Mouse (Mus musculus): ENCODE results near the gene Pex16. TPM values are rescaled to one million over a fixed set of nuclear protein-coding genes. Genes with fewer than 3 reads are reported as not detected.
A peak's percentile ranks its signal among the peaks of the same experiment; 100 is the strongest.

Pex16 gene
- polyA plus RNA-seq (2016; fragmentation: Nextera tagmentation; extraction: Ambion mirVana): 22.8 and 24.2 TPM in 2 replicates

DNA sequence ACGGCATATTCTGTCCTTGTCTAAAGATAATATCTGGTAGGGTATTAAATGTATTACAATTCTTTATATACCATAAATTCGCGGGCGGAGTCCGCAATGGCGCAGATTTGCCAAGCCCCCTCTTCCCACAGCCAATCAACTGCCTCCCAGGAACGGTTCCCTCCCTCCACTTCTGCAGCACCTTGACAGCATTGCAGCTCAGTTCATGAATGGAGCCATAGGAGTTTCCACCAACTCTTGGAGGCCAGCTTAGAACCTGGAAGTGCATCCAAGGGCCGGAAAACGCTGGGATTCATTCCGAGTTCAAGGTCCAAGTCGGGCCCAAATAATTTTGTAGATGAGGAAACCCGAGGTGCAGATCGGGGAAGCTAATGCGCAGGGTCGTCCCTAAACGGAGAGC, at the start of gene Pex16, which contains the start of gene Large2:
Pex16 (plus strand) TSS at position 163 of the 400 bp plus-strand sequence.
Large2 (minus strand) TSS at position 356 of the 400 bp plus-strand sequence.
- Histone ChIP-seq H3K27me3 (peaks cover 27% of the 10 kb centered on the region), H3K36me3 (replicated peaks) (peaks cover 19% of the 10 kb centered on the region), H3K27ac (peak within 1 kb of the TSS; percentile 90), H3K4me3 (replicated peaks) (peak within 1 kb of the TSS; percentile 72), H3K4me1 (peaks cover 61% of the 10 kb centered on the region), H3K4me2 (peak within 1 kb of the TSS; percentile 94), H3K9ac (peak within 1 kb of the TSS; percentile 74), H3K9me3 (no peaks in the 10 kb centered on the region)
- 4% methylated on average over 16 of the region's 16 CpGs for WGBS
- peak; percentile 6; the same call in 1 of the 2 replicates for ATAC-seq (ENCODE audit: low FRiP score)

DNA sequence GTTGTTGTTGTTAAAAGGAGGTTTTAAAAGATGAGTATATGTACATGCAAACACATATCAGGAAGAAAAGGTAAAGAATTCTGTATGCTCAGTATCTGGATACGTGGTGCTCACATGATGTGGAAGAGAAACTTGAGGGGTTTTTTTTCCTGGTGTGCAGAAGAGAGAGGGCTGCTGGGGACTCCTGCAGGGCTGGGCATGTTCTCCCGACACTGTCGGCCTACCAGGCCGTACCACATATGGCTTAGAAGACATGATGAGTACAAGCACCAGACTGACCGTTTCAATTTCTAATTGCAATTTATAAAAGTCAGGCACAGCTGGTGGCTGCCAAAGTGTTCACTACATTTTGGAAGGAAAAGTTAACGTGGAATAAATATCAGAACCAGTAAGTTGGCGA, 48.8 kb upstream of the Pex16 start:
- Histone ChIP-seq H3K27me3 (no peaks in the 10 kb centered on the region), H3K4me1 (no peaks in the 10 kb centered on the region), H3K36me3 (replicated peaks) (peaks cover 73% of the 10 kb centered on the region), H3K27ac (no peak overlapping the region), H3K9ac (no peak overlapping the region), H3K4me3 (replicated peaks) (no peak overlapping the region), H3K9me3 (no peaks in the 10 kb centered on the region), H3K4me2 (no peak overlapping the region)
- no peak for ATAC-seq (ENCODE audit: low FRiP score)
- WGBS: 93% methylated on average over 7 of the region's 7 CpGs

DNA sequence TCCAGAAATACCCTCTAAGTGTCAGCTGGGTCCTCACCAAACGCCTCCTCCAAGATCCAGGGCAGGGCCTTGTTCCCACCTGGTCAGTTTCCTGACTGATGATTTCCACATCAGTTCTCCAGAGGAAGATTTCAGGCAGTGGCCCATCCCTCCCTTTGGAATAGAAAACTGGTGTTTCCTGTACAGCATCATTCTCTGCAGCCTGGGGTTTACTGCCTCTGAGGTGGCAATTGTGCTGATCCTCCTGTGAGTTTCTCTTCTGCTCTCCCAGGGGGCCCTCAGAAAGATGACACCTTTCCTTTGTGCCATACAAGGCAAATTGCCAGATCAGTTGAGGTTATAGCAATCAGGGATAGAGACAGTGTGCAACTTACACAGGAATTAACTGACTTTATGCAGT, 48.3 kb upstream of the Pex16 start:
- H3K4me3 ChIP-seq (replicated peaks): no peak overlapping the region
- ATAC-seq (ENCODE audit: low FRiP score): no peak
- no peak overlapping the region for H3K9ac ChIP-seq
- H3K4me2 ChIP-seq: no peak overlapping the region
- H3K27ac ChIP-seq: no peak overlapping the region
- H3K27me3 ChIP-seq: no peaks in the 10 kb centered on the region
- H3K36me3 ChIP-seq (replicated peaks): peaks cover 74% of the 10 kb centered on the region
- 96% methylated on average over 1 of the region's 1 CpGs for WGBS
- no peaks in the 10 kb centered on the region for H3K4me1 ChIP-seq
- no peaks in the 10 kb centered on the region for H3K9me3 ChIP-seq

DNA sequence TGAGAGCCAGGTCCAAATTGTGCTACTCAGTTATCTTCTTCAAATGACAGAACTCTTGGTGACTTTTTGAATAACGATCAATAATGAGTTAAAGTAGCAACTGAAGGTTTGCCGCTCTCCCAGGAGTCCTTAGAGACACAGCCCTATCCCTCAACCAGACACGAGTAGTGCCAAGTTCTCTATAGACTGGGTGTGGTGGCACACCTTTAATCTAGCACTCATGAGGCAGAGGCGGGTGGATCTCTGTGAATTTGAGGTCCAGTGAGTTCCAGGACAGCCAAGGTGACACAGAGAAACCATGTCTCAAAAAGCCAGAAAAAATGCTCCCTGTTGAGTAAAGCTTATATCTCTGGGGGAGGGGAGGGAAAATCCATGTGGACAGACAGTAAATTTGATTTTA, 46.9 kb upstream of the Pex16 start:
- Histone ChIP-seq H3K9ac (no peak overlapping the region), H3K4me3 (replicated peaks) (no peak overlapping the region), H3K9me3 (no peaks in the 10 kb centered on the region), H3K4me1 (no peaks in the 10 kb centered on the region), H3K36me3 (replicated peaks) (peaks cover 69% of the 10 kb centered on the region), H3K27me3 (no peaks in the 10 kb centered on the region), H3K4me2 (no peak overlapping the region), H3K27ac (no peak overlapping the region)
- no peak for ATAC-seq (ENCODE audit: low FRiP score)
- 98% methylated on average over 4 of the region's 4 CpGs for WGBS

DNA sequence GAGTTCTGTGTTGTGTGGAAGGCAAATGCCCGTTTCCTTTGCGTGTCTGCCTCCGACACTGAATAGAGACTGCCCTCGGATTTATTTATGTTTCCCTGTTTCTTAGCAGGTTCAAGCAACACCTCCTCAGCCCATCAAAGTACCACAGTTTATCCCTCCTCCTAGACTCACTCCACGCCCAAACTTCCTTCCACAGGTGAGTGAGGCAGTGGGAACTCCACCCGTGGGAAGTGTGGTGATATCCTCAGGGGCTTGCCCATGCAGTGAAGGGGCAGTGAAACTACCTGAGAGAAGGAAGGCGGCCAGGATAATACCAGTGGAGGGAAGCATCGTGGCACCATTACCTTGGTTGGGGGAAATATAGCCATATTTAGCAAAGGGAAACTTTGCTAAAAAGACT, 46.3 kb upstream of the Pex16 start:
- no peak overlapping the region for H3K4me2 ChIP-seq
- H3K36me3 ChIP-seq (replicated peaks): peaks cover 70% of the 10 kb centered on the region
- H3K27me3 ChIP-seq: no peaks in the 10 kb centered on the region
- H3K9ac ChIP-seq: no peak overlapping the region
- no peaks in the 10 kb centered on the region for H3K4me1 ChIP-seq
- WGBS: 97% methylated on average over 8 of the region's 8 CpGs
- ATAC-seq (ENCODE audit: low FRiP score): no peak
- no peak overlapping the region for H3K4me3 ChIP-seq (replicated peaks)
- H3K9me3 ChIP-seq: no peaks in the 10 kb centered on the region
- no peak overlapping the region for H3K27ac ChIP-seq

DNA sequence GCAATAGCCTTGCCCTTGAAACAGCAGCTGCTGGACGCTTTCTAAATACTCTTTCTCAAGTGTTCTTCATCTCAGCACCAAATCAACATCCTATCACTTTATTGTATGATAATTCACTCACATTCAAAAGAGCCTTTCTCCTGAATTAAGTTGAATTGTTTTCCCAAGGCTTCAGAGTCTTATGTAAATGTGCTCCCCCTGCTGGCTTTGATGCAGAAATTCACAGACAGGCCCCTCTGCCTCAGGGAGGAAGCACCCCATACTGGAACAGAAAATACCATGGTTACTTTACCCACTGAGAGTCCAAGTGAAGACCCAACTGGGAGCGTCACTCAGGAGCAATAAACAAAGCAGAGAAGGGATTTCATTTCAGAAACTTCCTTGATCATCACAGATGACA, 43.6 kb upstream of the Pex16 start:
- Histone ChIP-seq H3K27ac (0 out of 2 replicates have a peak overlapping the region, but pooled peaks have one; percentile 36), H3K4me2 (no peak overlapping the region), H3K9ac (no peak overlapping the region), H3K9me3 (no peaks in the 10 kb centered on the region), H3K36me3 (replicated peaks) (peaks cover 75% of the 10 kb centered on the region), H3K4me3 (replicated peaks) (no peak overlapping the region), H3K4me1 (no peaks in the 10 kb centered on the region), H3K27me3 (no peaks in the 10 kb centered on the region)
- no peak for ATAC-seq (ENCODE audit: low FRiP score)
- WGBS: 66% methylated on average over 2 of the region's 2 CpGs

DNA sequence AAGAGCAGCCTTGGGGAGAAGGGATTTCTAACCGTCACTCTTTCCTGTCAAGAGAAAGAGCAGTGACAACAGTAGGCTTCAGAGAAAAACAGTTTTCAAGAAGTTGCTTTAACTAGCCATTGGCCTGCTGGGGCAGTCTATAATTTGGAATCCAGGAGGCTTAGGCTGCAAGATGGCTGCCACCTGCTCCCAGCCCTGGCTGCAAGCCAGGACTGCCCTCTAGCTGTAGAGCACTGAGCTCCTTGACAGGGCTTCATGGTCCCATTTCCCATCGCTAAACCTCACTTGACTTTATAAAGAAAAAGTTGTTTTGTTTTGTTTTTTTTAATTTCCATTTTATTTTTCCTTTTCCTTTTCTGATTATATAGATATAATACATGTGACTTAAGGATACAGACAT, 43.1 kb upstream of the Pex16 start:
- Histone ChIP-seq H3K4me2 (no peak overlapping the region), H3K4me3 (replicated peaks) (no peak overlapping the region), H3K9ac (no peak overlapping the region), H3K27ac (no peak overlapping the region), H3K27me3 (no peaks in the 10 kb centered on the region), H3K9me3 (no peaks in the 10 kb centered on the region), H3K4me1 (no peaks in the 10 kb centered on the region), H3K36me3 (replicated peaks) (peaks cover 76% of the 10 kb centered on the region)
- no peak for ATAC-seq (ENCODE audit: low FRiP score)
- 78% methylated on average over 2 of the region's 2 CpGs for WGBS

DNA sequence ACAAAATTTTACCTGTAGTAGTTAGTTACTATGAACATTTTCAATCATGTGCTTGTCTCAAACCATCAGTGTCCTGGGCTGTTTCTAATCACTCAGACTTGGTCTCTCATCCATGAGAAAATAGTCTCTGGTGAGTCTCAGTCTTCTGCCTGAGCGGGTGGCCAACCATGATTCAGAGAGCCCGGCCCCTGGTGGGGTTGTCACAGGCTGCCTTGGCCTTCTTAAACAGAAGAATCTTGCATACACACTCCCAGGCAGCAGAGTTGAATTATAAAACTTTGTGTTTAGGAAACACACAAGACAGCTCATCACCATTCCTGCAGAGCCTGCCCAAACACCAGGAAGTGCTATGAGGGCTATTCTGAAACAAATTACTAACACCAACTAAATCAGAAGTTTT, 42.6 kb upstream of the Pex16 start:
- Histone ChIP-seq H3K27ac (no peak overlapping the region), H3K27me3 (no peaks in the 10 kb centered on the region), H3K4me3 (replicated peaks) (no peak overlapping the region), H3K9me3 (no peaks in the 10 kb centered on the region), H3K4me2 (no peak overlapping the region), H3K4me1 (no peaks in the 10 kb centered on the region), H3K9ac (no peak overlapping the region), H3K36me3 (replicated peaks) (peaks cover 71% of the 10 kb centered on the region)
- ATAC-seq (ENCODE audit: low FRiP score): no peak
- WGBS: 93% methylated on average over 2 of the region's 2 CpGs

DNA sequence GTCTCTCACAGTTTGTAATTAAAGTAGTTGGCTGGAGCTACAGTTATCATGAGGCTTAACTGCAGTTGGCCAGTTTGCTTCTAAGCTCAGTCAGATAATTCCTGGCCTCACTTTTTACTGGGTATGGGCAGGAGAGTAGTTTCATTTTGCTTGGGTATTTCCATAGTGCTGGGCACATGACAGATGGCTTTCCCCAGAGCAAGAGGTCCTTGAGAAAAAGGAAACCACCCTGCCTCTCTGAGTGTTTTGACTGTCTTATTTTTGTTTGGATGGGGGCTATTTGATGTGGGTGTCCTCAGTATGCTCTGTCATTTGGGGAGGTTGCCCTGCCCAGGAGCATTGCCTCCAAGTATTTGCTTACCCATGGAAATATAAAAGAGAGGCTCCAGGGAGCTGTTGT, 32.1 kb upstream of the Pex16 start:
- H3K4me2 ChIP-seq: no peak overlapping the region
- H3K27ac ChIP-seq: no peak overlapping the region
- H3K27me3 ChIP-seq: no peaks in the 10 kb centered on the region
- no peak overlapping the region for H3K4me3 ChIP-seq (replicated peaks)
- H3K4me1 ChIP-seq: no peaks in the 10 kb centered on the region
- ATAC-seq (ENCODE audit: low FRiP score): no peak
- H3K9ac ChIP-seq: no peak overlapping the region
- no peaks in the 10 kb centered on the region for H3K9me3 ChIP-seq
- H3K36me3 ChIP-seq (replicated peaks): peaks cover 40% of the 10 kb centered on the region

DNA sequence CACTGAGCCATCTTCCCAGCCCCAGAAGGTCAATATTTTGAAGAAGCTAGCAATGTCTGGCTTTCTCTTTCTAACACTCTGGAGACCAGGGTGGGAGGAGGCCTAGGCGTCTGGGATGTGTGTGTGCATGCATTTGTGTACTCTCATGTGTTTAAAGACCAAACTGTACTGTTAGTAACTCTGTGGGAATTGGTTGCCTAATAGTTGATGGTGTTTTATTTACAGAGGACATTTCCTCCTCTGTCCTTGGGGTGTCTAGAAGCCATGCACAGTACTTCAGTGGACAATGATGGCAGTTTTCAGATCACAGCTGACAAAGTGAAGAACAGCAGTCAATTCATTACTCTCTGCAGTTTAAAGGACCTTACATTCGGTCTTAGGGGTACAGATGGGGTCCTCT, 27.3 kb upstream of the Pex16 start:
- 91% methylated on average over 2 of the region's 2 CpGs for WGBS
- Histone ChIP-seq H3K9me3 (no peaks in the 10 kb centered on the region), H3K9ac (no peak overlapping the region), H3K36me3 (replicated peaks) (peaks cover 73% of the 10 kb centered on the region), H3K27ac (no peak overlapping the region), H3K4me2 (no peak overlapping the region), H3K27me3 (no peaks in the 10 kb centered on the region), H3K4me1 (no peaks in the 10 kb centered on the region), H3K4me3 (replicated peaks) (no peak overlapping the region)
- no peak for ATAC-seq (ENCODE audit: low FRiP score)

DNA sequence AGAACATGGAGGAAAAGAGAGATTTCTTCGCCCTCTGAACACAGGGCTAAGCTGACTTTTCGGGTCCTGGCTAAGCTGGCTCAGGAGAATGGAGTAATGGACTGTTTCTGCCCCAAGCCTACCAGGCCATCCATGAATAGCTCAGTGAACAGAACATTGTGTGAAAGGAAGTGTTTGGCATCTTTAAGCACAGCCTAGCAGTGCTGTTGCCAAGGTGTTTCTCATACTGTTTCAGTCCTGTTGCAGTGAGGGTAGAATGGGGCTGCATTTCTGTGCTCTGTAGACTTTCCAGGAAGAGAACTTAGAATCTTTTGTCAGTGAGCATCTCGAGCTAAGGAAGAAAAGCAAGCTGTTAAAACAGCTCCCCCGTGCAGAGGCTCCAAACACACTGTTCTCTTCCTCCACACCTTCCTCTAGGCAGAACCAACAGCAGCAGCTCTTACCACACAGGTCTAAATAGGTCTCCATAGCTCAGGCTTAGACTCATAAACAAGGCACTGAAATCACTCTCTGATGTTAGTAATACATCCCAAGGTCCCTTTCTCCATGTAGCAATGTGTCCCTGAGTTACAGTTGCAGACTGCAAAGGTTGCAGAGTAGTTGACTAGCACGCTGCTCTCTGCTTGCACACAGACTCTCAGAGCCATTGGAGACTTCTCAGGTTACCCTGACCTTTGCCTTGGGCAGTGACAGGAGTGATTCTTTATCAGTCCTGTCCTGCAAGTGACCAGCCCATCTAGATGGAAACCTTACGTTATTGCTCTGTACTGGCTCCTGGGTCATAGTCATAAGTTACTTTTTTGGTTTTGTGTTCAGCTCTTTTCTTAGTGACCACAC, 24.7 kb upstream of the Pex16 start:
- Histone ChIP-seq H3K27me3 (no peaks in the 10 kb centered on the region), H3K9me3 (no peaks in the 10 kb centered on the region), H3K9ac (no peak overlapping the region), H3K36me3 (replicated peaks) (peaks cover 78% of the 10 kb centered on the region), H3K4me2 (no peak overlapping the region), H3K4me1 (peaks cover 7% of the 10 kb centered on the region; the same call in 1 of the 2 replicates), H3K27ac (no peak overlapping the region), H3K4me3 (replicated peaks) (no peak overlapping the region)
- ATAC-seq (ENCODE audit: low FRiP score): no peak
- WGBS: 76% methylated on average over 6 of the region's 6 CpGs

DNA sequence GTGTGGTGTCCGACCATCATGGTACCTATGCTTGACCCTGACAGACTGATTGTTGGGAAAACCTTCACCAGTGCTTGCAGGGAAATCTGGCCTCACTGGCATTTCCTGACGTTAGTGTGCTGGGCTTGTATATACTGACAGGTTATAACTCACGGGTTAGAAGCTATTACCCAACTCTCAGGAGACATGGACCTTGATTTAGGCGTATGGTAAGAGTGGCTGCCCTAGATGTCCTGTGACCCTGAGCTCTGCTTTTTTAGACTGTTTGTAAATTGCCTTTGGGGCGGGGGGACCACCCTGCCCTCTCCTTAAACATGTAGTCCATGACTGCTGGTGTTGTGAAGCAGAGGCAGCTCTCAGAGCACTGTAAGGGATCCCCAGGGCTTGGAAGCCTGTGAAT, 23.8 kb upstream of the Pex16 start:
- Histone ChIP-seq H3K9me3 (no peaks in the 10 kb centered on the region), H3K27me3 (no peaks in the 10 kb centered on the region), H3K4me1 (peaks cover 7% of the 10 kb centered on the region; the same call in 1 of the 2 replicates), H3K9ac (no peak overlapping the region), H3K36me3 (replicated peaks) (peaks cover 73% of the 10 kb centered on the region), H3K4me3 (replicated peaks) (no peak overlapping the region), H3K4me2 (no peak overlapping the region), H3K27ac (no peak overlapping the region)
- ATAC-seq (ENCODE audit: low FRiP score): no peak
- 83% methylated on average over 5 of the region's 5 CpGs for WGBS

DNA sequence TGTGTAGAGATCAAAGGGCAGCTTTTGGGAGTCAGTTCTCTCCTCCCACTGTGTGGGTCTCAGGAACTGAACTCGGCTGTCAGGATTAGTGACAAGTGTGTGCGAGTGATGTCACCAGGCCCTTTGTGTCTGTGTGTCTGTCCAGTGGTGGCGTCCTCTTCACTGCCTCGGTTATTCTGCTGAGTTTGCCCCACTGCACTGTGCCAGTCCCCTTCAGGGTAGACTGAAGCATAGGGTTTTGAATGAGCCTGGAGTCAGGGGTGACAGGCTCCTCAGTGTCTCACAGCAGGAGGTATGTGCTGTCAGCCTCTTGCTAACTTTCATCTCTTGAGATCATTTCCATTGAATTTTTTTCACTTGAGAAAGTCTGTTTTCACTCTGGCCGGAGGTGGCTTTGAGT, 21.1 kb upstream of the Pex16 start:
- H3K9ac ChIP-seq: no peak overlapping the region
- no peak overlapping the region for H3K4me2 ChIP-seq
- peaks cover 74% of the 10 kb centered on the region for H3K36me3 ChIP-seq (replicated peaks)
- H3K4me1 ChIP-seq: peaks cover 7% of the 10 kb centered on the region; the same call in 1 of the 2 replicates
- H3K4me3 ChIP-seq (replicated peaks): no peak overlapping the region
- WGBS: 20% methylated on average over 5 of the region's 5 CpGs
- no peak overlapping the region for H3K27ac ChIP-seq
- no peaks in the 10 kb centered on the region for H3K27me3 ChIP-seq
- ATAC-seq (ENCODE audit: low FRiP score): no peak
- H3K9me3 ChIP-seq: no peaks in the 10 kb centered on the region
